Mouse (Mus musculus) kidney, adult 2 months (tissue): ENCODE measurements around the gene Wdr93.

Source experiments
- CTCF ChIP-seq: fragments of 200-500 bp; conservative IDR thresholded peaks from 2 replicates; pipeline ENCODE4 v1.5.1; 2011; ENCODE audit warnings: low read depth, mild to moderate bottlenecking, control low read depth, low read length, moderate library complexity, mixed read lengths; ENCODE audit not compliant: insufficient read depth, insufficient read length
- POLR2A ChIP-seq: fragments of 200-500 bp; IDR thresholded peaks from one replicate; pipeline ENCODE4 v1.6.1; 2011; ENCODE audit warnings: low read depth, low read length, control low read depth

GRCm38 (mm10) chr7:79738913-79739312 lies 4.0 kb upstream of the Wdr93 start:
- TF ChIP-seq POLR2A, result no peak
- no peak for TF ChIP-seq CTCF
